Mouse (Mus musculus) spleen, adult 2 months (tissue): ENCODE results near the gene Snx9. TPM values are rescaled to one million over a fixed set of nuclear protein-coding genes. Genes with fewer than 3 reads are reported as not detected.

ENCODE experiments used
- DNase-seq, 2 experiments: peaks; one replicate each; pipeline versions ENCODE4 v3.0.0 to v3.0.0-alpha.2; 2012 to 2021; ENCODE audit warnings: low spot score in 2 of 2, low read depth in 1 of 2
- H3K27ac ChIP-seq: fragments of 200-500 bp; 2 replicates; pipeline ENCODE4 v1.5.1; 2012; ENCODE audit warnings: low read length, inconsistent platforms; ENCODE audit not compliant: insufficient read depth
- H3K27me3 ChIP-seq: fragments of 200-500 bp; 2 replicates; pipeline ENCODE4 v1.6.1; 2012; ENCODE audit warnings: mild to moderate bottlenecking, moderate library complexity, low read length, inconsistent platforms; ENCODE audit not compliant: control insufficient read depth, insufficient read depth
- H3K36me3 ChIP-seq: fragments of 200-500 bp; 2 replicates; pipeline ENCODE4 v1.6.1; 2012; ENCODE audit warnings: mild to moderate bottlenecking, low read length, inconsistent platforms; ENCODE audit not compliant: control insufficient read depth, insufficient read depth
- H3K4me1 ChIP-seq: fragments of 200-500 bp; 2 replicates; pipeline ENCODE4 v1.6.1; 2011; ENCODE audit warnings: inconsistent platforms; ENCODE audit not compliant: control insufficient read depth, insufficient read depth, insufficient read length
- H3K4me3 ChIP-seq: fragments of 200-500 bp; 2 replicates; pipeline ENCODE4 v1.5.1; 2011; ENCODE audit warnings: mild to moderate bottlenecking, inconsistent platforms; ENCODE audit not compliant: insufficient read depth, insufficient read length; ENCODE audit errors: extremely low read depth
- CTCF ChIP-seq: fragments of 200-500 bp; IDR thresholded peaks from 2 replicates; pipeline ENCODE4 v1.5.1; 2011; ENCODE audit warnings: mild to moderate bottlenecking, inconsistent platforms; ENCODE audit not compliant: insufficient read depth, insufficient read length, insufficient replicate concordance; ENCODE audit errors: extremely low read depth
- POLR2A ChIP-seq: fragments of 200-500 bp; IDR thresholded peaks from 2 replicates; pipeline ENCODE4 v1.6.1; 2011; ENCODE audit warnings: low read depth, low read length, inconsistent platforms
- WGBS: fragments of 180-500 bp; shearing (Covaris S2); methylation state at CpG from one replicate; pipeline ENCODE4 v1.1.7; 2018; 5-methylcytosine and 5-hydroxymethylcytosine counted together
- polyA plus RNA-seq: library from polyadenylated mRNA; depleted of rRNA; stranded (reverse); fragments of >200 nt; gene quantifications from 2 replicates; pipeline ENCODE4 v1.2.3, GENCODE M21; 2012; rRNA removed

Gene Snx9
- polyA plus RNA-seq: 22.1 and 26.6 TPM in 2 replicates

DNA sequence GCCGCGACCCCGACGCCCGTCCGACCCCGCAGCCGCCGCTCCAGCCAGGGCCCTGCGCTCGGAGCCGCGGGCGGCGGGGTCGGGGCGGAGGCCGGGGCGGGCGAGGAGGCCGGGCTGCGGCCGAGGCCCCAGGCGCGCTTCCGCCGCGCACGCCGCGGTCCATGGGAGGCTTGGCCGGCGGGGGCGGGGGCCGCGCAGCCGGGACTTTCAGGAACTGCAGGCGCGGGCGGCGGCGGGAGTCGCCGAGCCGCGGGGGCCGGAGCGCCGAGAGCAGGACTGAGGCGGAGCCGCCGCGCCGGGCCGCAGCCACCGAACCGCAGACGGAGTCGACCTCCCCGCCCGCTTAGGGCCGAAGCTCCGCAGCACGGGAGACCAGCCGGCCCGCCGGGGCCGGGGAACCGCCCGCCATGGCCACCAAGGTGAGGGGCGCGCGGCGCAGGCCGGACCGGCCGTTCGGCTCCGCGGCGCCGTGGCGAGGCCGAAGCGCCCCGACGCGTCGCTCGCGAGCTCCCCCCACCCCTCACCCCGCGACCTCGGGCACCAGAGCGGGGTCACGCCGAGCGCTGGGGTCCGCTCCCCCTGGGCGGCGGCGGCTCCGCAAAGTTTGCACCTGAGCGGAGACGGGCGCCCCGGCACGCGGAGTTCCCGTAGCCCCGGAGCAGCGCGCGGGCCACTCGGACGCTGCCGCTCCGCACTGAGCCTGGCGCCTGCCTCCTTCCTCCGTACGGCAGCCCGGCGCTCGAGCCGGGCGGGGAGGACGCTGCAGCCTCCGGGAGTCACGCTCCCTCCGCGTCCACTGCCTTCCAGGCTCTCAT lies at the start of gene Snx9:
Gene Snx9, plus strand, starts transcription at position 202 of the 815 bp plus-strand sequence.
- Histone ChIP-seq H3K27ac (peak within 1 kb of the TSS; percentile 99), H3K36me3 (no peaks in the 10 kb centered on the region), H3K4me1 (peaks cover 6% of the 10 kb centered on the region), H3K27me3 (0 out of 2 replicates have a peak, but pooled peaks cover 3% of the 10 kb centered on the region), H3K4me3 (peak within 1 kb of the TSS; percentile 91)
- WGBS: 2% methylated on average over 123 of the region's 131 CpGs
- peak; percentile 31 for TF ChIP-seq POLR2A
- TF ChIP-seq CTCF: no peak
- DNase-seq: peak in 1 of 2 experiments; percentile 78

GRCm38 (mm10) chr17:5792164-5792791 lies 48.9 kb upstream of the Snx9 start:
- H3K4me3 ChIP-seq: no peak overlapping the region

GRCm38 (mm10) chr17:5793593-5793992 lies 47.5 kb upstream of the Snx9 start:
- H3K4me1 ChIP-seq: peaks cover 17% of the 10 kb centered on the region
- no peak overlapping the region for H3K4me3 ChIP-seq
- no peak for TF ChIP-seq POLR2A
- no peak for TF ChIP-seq CTCF
- H3K36me3 ChIP-seq: no peaks in the 10 kb centered on the region
- no peaks in the 10 kb centered on the region for H3K27me3 ChIP-seq
- 86% methylated on average over 4 of the region's 4 CpGs for WGBS
- no peak overlapping the region for H3K27ac ChIP-seq
- DNase-seq: no peak

More at GRCm38 (mm10) chr17:5792164-5792791, 48.9 kb upstream of the Snx9 start:
- no peaks in the 10 kb centered on the region for H3K36me3 ChIP-seq
- no peak for DNase-seq
- no peaks in the 10 kb centered on the region for H3K27me3 ChIP-seq
- no peak overlapping the region for H3K27ac ChIP-seq
- WGBS: 88% methylated on average over 12 of the region's 12 CpGs
- peaks cover 11% of the 10 kb centered on the region for H3K4me1 ChIP-seq
- TF ChIP-seq POLR2A: no peak
- no peak for TF ChIP-seq CTCF

DNA sequence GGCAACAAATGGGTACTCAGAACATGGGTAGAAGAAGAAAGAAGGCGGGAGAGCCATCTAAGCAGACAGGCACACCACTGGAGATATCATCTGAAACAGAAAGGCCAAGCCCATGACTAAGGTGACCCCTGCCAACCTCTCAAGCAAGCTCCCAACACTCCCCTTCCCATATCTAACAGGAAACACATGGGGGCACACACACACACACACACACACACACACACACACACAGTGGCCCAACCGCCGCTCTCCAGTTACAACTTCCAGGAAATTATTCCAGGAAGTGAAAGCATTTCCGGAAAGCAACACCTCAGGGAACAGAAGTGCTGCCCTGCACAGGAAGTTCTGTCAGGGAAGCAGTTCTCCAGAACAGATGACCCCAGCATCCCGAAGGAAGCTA lies 46.9 kb upstream of the Snx9 start:
- no peaks in the 10 kb centered on the region for H3K27me3 ChIP-seq
- DNase-seq: no peak
- 67% methylated on average over 5 of the region's 5 CpGs for WGBS
- no peaks in the 10 kb centered on the region for H3K36me3 ChIP-seq
- peaks cover 20% of the 10 kb centered on the region for H3K4me1 ChIP-seq
- no peak overlapping the region for H3K27ac ChIP-seq
- no peak for TF ChIP-seq POLR2A
- no peak for TF ChIP-seq CTCF
- no peak overlapping the region for H3K4me3 ChIP-seq

DNA sequence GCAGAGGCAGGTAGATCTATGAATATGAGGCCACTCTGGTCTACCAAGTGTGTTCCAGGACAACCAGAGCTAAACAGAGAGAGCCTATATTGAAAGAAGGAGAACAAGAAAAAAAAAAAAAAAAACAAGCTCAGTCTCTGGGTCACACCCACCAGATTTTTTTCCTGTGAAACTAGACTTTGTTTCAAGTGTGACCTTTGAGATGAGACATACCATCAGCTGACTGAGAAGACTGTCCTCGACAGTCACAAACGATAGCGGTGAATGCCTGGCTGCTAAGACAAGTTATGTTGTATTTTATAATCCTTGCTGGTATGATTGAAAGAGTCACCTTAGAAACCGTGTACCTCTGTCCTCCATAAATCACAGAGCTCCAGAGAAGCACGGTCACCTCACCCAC lies 45.8 kb upstream of the Snx9 start:
- Histone ChIP-seq H3K4me3 (no peak overlapping the region), H3K27me3 (no peaks in the 10 kb centered on the region), H3K4me1 (peaks cover 27% of the 10 kb centered on the region), H3K27ac (no peak overlapping the region), H3K36me3 (no peaks in the 10 kb centered on the region)
- WGBS: 63% methylated on average over 5 of the region's 5 CpGs
- TF ChIP-seq CTCF (no peak), POLR2A (no peak)
- no peak for DNase-seq

DNA sequence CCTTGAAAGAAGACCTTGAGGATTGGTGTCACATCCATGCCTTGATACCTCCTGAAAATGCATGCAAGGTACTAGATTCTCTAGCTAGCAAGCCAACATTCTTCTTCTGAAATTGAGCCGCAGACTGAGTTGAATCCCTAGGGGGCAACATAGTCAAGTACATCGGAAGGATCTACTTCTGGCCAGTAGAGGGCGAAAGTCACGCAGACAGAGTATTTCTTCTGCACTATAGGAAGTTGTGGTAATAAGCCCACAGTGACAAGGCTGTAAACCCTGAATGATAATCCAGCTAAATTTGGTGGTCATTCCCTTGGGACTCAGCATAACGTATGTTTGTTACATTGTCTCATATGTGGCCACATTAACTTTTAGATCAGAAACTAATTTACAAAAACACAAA lies 45.3 kb upstream of the Snx9 start:
- DNase-seq: peak; percentile 75 to 86
- Histone ChIP-seq H3K27ac (no peak overlapping the region), H3K4me3 (no peak overlapping the region), H3K36me3 (no peaks in the 10 kb centered on the region), H3K27me3 (no peaks in the 10 kb centered on the region), H3K4me1 (peaks cover 31% of the 10 kb centered on the region)
- peak; percentile 91; the same call in 1 of the 2 replicates for TF ChIP-seq CTCF
- no peak for TF ChIP-seq POLR2A
- 0% methylated on average over 5 of the region's 5 CpGs for WGBS

GRCm38 (mm10) chr17:5797124-5797760 lies 43.9 kb upstream of the Snx9 start:
- Histone ChIP-seq H3K4me3 (no peak overlapping the region), H3K27ac (peak overlapping the region; percentile 65), H3K4me1 (peaks cover 44% of the 10 kb centered on the region), H3K27me3 (no peaks in the 10 kb centered on the region), H3K36me3 (no peaks in the 10 kb centered on the region)
- whole genome bisulfite sequencing: 49% methylated on average over 5 of the region's 5 CpGs
- DNase-seq: peak; percentile 45 to 47
- TF ChIP-seq CTCF: no peak
- no peak for TF ChIP-seq POLR2A
